Mouse (Mus musculus): ENCODE results near the gene Foxj3. TPM values are rescaled to one million over a fixed set of nuclear protein-coding genes. Genes with fewer than 3 reads are reported as not detected.
A peak's percentile ranks its signal among the peaks of the same experiment; 100 is the strongest.
"Not testable (repeated sequence)": the region's sequence is repeated elsewhere in the genome, so short reads cannot be mapped to it uniquely, and the experiment has no call there.

The Foxj3 gene
- total and polyA plus RNA-seq, 2 experiments: 6.2 to 6.7 TPM

DNA sequence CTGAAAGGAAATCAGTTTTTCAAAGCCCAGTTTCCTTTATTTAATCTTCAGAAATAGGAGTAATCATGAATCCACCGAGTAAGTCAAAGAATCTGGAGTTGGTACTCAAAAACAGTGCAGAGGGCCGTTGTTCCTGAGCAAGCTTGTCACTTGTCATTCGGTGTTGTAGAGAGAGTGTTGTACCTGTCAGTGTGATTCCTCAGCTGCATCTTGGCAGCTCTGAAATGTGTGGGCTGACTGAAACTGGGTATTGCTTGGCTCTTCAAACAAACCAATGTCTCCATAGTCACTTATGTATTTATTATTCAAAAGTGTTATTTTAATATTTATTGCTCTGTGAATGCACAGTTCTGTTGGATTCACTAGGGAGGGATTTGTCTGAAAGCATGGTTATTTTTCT lies 90.1 kb downstream of the Foxj3 start:
- DNase-seq (ENCODE audit: extremely low read depth, low read depth, low spot score): no peak
- Histone ChIP-seq H3K9ac (ENCODE audit: low read depth, low read length) (no peak overlapping the region), H3K36me3 (ENCODE audit: control insufficient read depth, insufficient read depth, low read length) (peaks cover 31% of the 10 kb centered on the region), H3K27me3 (ENCODE audit: control insufficient read depth, insufficient read depth, low read length) (no peaks in the 10 kb centered on the region), H3K27ac (replicated peaks; ENCODE audit: insufficient read depth, low read depth, low read length) (no peak overlapping the region), H3K79me2 (ENCODE audit: control insufficient read depth, insufficient read depth, low read length) (no peaks in the 10 kb centered on the region), H3K4me1 (ENCODE audit: control insufficient read depth, insufficient read depth, low read length) (peaks cover 3% of the 10 kb centered on the region; the same call in 1 of the 2 replicates), H3K4me3 (ENCODE audit: insufficient read depth, low read depth, low read length) (no peak overlapping the region)
- TF ChIP-seq POLR2A (IDR thresholded peaks at IDR 0.05; ENCODE audit: extremely low read depth, insufficient read depth, low read length) (no peak), CTCF (IDR thresholded peaks at IDR 0.05; ENCODE audit: low read depth, low read length) (no peak)
- WGBS: 76% methylated on average over 3 of the region's 3 CpGs

DNA sequence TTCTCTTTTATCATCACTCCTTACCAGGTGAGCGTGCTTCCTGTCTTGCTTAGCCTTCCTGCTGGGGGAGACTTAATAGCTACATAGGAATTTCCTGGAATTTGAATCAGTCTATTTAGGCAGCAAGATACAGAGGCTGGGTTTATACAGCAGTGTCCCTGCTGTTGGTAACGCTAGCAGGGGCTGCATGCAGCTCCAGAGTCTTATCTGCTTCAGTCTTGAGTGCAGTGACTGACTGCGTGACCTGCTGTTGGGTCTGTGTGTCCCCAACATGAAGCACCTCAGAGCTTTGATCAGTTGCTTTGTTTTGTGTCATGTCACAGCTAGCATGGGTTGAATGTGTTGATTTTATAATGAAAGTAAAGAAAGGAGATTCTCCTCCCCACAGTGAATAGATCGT lies 90.5 kb downstream of the Foxj3 start:
- WGBS: 85% methylated on average over 4 of the region's 4 CpGs
- H3K27ac ChIP-seq (replicated peaks; ENCODE audit: insufficient read depth, low read depth, low read length): no peak overlapping the region
- H3K4me1 ChIP-seq (ENCODE audit: control insufficient read depth, insufficient read depth, low read length): peaks cover 3% of the 10 kb centered on the region; the same call in 1 of the 2 replicates
- no peak overlapping the region for H3K9ac ChIP-seq (ENCODE audit: low read depth, low read length)
- TF ChIP-seq POLR2A (IDR thresholded peaks at IDR 0.05; ENCODE audit: extremely low read depth, insufficient read depth, low read length) (no peak), CTCF (IDR thresholded peaks at IDR 0.05; ENCODE audit: low read depth, low read length) (no peak)
- H3K27me3 ChIP-seq (ENCODE audit: control insufficient read depth, insufficient read depth, low read length): no peaks in the 10 kb centered on the region
- peaks cover 27% of the 10 kb centered on the region for H3K36me3 ChIP-seq (ENCODE audit: control insufficient read depth, insufficient read depth, low read length)
- no peak overlapping the region for H3K4me3 ChIP-seq (ENCODE audit: insufficient read depth, low read depth, low read length)
- DNase-seq (ENCODE audit: extremely low read depth, low read depth, low spot score): no peak
- no peaks in the 10 kb centered on the region for H3K79me2 ChIP-seq (ENCODE audit: control insufficient read depth, insufficient read depth, low read length)

DNA sequence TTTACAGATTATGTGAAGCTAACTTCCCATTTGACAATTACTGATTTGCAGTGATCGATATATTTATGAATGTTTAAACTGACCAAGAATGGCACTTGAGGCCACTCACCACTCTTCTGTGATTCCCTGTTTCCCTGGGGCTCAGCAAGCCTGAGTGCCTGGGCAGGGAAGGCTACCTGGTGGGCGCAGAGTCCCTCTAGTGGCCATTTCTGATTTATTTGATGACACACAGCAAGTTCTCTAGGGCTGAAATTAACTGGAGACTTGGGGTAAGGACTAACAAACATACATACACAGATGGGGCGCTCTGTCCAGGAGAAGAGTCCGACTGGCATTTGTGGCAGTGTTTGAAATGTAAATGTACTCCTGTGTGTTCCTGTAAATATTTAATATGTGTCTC lies 91.6 kb downstream of the Foxj3 start:
- H3K79me2 ChIP-seq (ENCODE audit: control insufficient read depth, insufficient read depth, low read length); H3K27ac ChIP-seq (replicated peaks; ENCODE audit: insufficient read depth, low read depth, low read length); H3K27me3 ChIP-seq (ENCODE audit: control insufficient read depth, insufficient read depth, low read length); H3K4me1 ChIP-seq (ENCODE audit: control insufficient read depth, insufficient read depth, low read length); H3K9ac ChIP-seq (ENCODE audit: low read depth, low read length); DNase-seq (ENCODE audit: extremely low read depth, low read depth, low spot score); H3K4me3 ChIP-seq (ENCODE audit: insufficient read depth, low read depth, low read length): not testable (repeated sequence)
- WGBS: 72% methylated on average over 4 of the region's 4 CpGs
- peaks cover 24% of the 10 kb centered on the region for H3K36me3 ChIP-seq (ENCODE audit: control insufficient read depth, insufficient read depth, low read length)

- H3K79me2 ChIP-seq (ENCODE audit: control insufficient read depth, insufficient read depth, low read length): no peaks in the 10 kb centered on the region
- H3K4me3 ChIP-seq (ENCODE audit: insufficient read depth, low read depth, low read length): no peak overlapping the region
- peaks cover 3% of the 10 kb centered on the region; the same call in 1 of the 2 replicates for H3K4me1 ChIP-seq (ENCODE audit: control insufficient read depth, insufficient read depth, low read length)
- no peak overlapping the region for H3K9ac ChIP-seq (ENCODE audit: low read depth, low read length)
- 64% methylated on average over 11 of the region's 11 CpGs for WGBS
- H3K36me3 ChIP-seq (ENCODE audit: control insufficient read depth, insufficient read depth, low read length): peaks cover 9% of the 10 kb centered on the region
- no peaks in the 10 kb centered on the region for H3K27me3 ChIP-seq (ENCODE audit: control insufficient read depth, insufficient read depth, low read length)
- H3K27ac ChIP-seq (replicated peaks; ENCODE audit: insufficient read depth, low read depth, low read length): no peak overlapping the region
- TF ChIP-seq POLR2A (IDR thresholded peaks at IDR 0.05; ENCODE audit: extremely low read depth, insufficient read depth, low read length): no peak
- TF ChIP-seq CTCF (IDR thresholded peaks at IDR 0.05; ENCODE audit: low read depth, low read length): peak; percentile 73
- no peak for DNase-seq (ENCODE audit: extremely low read depth, low read depth, low spot score)
These were observed 94.5 kb downstream of the Foxj3 start for GRCm38 (mm10) chr4:119631115-119631919.

DNA sequence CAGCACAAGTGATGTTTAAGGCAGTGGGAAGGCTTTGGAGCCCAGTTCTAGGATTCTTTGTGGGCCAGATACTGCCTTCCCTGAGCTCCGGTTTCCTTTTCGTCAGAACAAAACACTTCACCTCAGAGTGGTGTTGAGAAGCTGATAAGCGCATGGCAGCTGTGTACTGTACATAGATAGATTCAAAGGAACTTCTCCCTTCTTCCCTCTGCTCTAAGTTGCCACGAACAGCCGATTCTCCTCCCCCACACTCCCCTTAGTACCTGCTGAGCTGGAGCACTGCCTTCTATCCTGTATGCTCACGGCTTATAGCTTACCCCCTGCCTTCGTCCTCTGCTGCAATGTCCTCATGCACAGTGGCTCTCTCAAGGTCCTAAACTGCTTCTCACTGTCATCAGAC lies 95.9 kb downstream of the Foxj3 start:
- H3K4me1 ChIP-seq (ENCODE audit: control insufficient read depth, insufficient read depth, low read length): peaks cover 3% of the 10 kb centered on the region; the same call in 1 of the 2 replicates
- H3K79me2 ChIP-seq (ENCODE audit: control insufficient read depth, insufficient read depth, low read length): no peaks in the 10 kb centered on the region
- TF ChIP-seq CTCF (IDR thresholded peaks at IDR 0.05; ENCODE audit: low read depth, low read length) (no peak), POLR2A (IDR thresholded peaks at IDR 0.05; ENCODE audit: extremely low read depth, insufficient read depth, low read length) (no peak)
- H3K27ac ChIP-seq (replicated peaks; ENCODE audit: insufficient read depth, low read depth, low read length): no peak overlapping the region
- peaks cover 6% of the 10 kb centered on the region for H3K36me3 ChIP-seq (ENCODE audit: control insufficient read depth, insufficient read depth, low read length)
- WGBS: 87% methylated on average over 7 of the region's 7 CpGs
- no peaks in the 10 kb centered on the region for H3K27me3 ChIP-seq (ENCODE audit: control insufficient read depth, insufficient read depth, low read length)
- no peak for DNase-seq (ENCODE audit: extremely low read depth, low read depth, low spot score)
- no peak overlapping the region for H3K9ac ChIP-seq (ENCODE audit: low read depth, low read length)
- H3K4me3 ChIP-seq (ENCODE audit: insufficient read depth, low read depth, low read length): no peak overlapping the region

DNA sequence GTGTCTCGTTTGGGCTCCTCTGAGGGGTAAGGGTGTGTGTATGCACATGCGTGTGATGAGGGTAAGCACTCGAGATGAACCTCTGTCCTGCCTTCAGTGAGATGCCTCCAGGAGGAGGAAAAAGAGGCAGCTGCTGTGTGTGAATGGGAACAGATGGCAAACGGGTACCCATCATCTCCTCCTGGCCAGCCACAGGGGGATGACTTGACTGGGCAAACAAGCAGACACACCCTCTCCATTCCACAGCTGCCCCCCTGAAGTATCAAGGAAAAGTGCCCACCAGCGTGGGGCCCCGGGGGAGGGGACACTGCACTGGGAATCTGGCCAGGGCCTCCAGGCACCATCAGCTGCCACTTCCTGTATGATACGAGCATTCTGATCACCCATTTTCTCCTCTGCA lies 96.5 kb downstream of the Foxj3 start:
- H3K9ac ChIP-seq (ENCODE audit: low read depth, low read length): no peak overlapping the region
- peaks cover 3% of the 10 kb centered on the region; the same call in 1 of the 2 replicates for H3K4me1 ChIP-seq (ENCODE audit: control insufficient read depth, insufficient read depth, low read length)
- TF ChIP-seq POLR2A (IDR thresholded peaks at IDR 0.05; ENCODE audit: extremely low read depth, insufficient read depth, low read length) (no peak), CTCF (IDR thresholded peaks at IDR 0.05; ENCODE audit: low read depth, low read length) (no peak)
- H3K36me3 ChIP-seq (ENCODE audit: control insufficient read depth, insufficient read depth, low read length): peaks cover 6% of the 10 kb centered on the region
- no peaks in the 10 kb centered on the region for H3K27me3 ChIP-seq (ENCODE audit: control insufficient read depth, insufficient read depth, low read length)
- WGBS: 89% methylated on average over 7 of the region's 7 CpGs
- H3K27ac ChIP-seq (replicated peaks; ENCODE audit: insufficient read depth, low read depth, low read length): no peak overlapping the region
- no peak for DNase-seq (ENCODE audit: extremely low read depth, low read depth, low spot score)
- no peaks in the 10 kb centered on the region for H3K79me2 ChIP-seq (ENCODE audit: control insufficient read depth, insufficient read depth, low read length)
- no peak overlapping the region for H3K4me3 ChIP-seq (ENCODE audit: insufficient read depth, low read depth, low read length)
